Mouse (Mus musculus) liver, embryonic 14.5 days (tissue): Measurements from ENCODE around the gene Hmcn1.

Source experiments
- CTCF ChIP-seq: IDR thresholded peaks from 2 replicates; pipeline ENCODE4 v1.5.1; 2016; ENCODE audit warnings: antibody characterized with exemption, low read depth, control low read depth
- EP300 ChIP-seq: IDR thresholded peaks from 2 replicates; pipeline ENCODE4 v1.6.1; 2016; ENCODE audit warnings: antibody characterized with exemption, low read depth

DNA sequence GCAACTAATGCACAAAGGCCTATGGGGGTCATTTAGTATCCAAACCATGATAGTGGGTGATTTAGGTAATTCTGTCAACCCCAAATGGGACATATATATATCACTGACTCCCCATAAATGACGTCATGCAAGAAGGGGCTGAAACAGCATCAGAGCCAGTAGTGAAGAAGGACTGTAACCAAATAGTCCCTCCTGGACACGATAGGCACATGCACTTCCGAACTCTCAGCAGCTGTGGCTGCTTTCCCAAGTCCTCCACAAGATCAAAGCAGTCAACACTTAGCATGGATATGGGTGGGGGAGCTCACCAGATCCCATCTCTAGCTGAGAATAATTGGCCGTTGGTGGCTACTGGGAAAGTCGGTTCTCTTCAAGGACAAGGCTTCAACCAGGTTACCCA is 42.2 kb downstream of the Hmcn1 start:
- no peak for TF ChIP-seq CTCF
- TF ChIP-seq EP300: no peak
